Mouse (Mus musculus): ENCODE data around the gene Fga. TPM values are rescaled to one million over a fixed set of nuclear protein-coding genes. Genes with fewer than 3 reads are reported as not detected.

Gene Fga
- polyA plus RNA-seq, 1 experiment from 2014 or later, result 0.08 TPM

GRCm38 (mm10) chr3:83053758-83054157 is 27.9 kb downstream of the Fga start:
- Histone ChIP-seq H3K36me3 (peaks cover 5% of the 10 kb centered on the region), H3K4me1 (peaks cover 9% of the 10 kb centered on the region), H3K27ac (replicated peaks) (no peak overlapping the region), H3K27me3 (no peaks in the 10 kb centered on the region), H3K4me2 (replicated peaks) (no peak overlapping the region), H3K9ac (no peak overlapping the region), H3K4me3 (replicated peaks) (no peak overlapping the region), H3K9me3 (replicated peaks) (no peaks in the 10 kb centered on the region)
- 30% methylated on average over 10 of the region's 10 CpGs for WGBS
- no peak for ATAC-seq (ENCODE audit: insufficient number of reproducible peaks, low FRiP score, low TSS enrichment, low read depth)

GRCm38 (mm10) chr3:83054759-83055158 is 28.9 kb downstream of the Fga start:
- H3K36me3 ChIP-seq, result peaks cover 15% of the 10 kb centered on the region
- no peaks in the 10 kb centered on the region for H3K9me3 ChIP-seq (replicated peaks)
- H3K27me3 ChIP-seq, result no peaks in the 10 kb centered on the region
- no peak overlapping the region for H3K9ac ChIP-seq
- peak; percentile 16; the same call in 1 of the 2 replicates for ATAC-seq (ENCODE audit: insufficient number of reproducible peaks, low FRiP score, low TSS enrichment, low read depth)
- peaks cover 9% of the 10 kb centered on the region for H3K4me1 ChIP-seq
- H3K4me3 ChIP-seq (replicated peaks), result peak overlapping the region; percentile 79
- H3K4me2 ChIP-seq (replicated peaks), result peak overlapping the region; percentile 44
- 36% methylated on average over 13 of the region's 13 CpGs for WGBS
- no peak overlapping the region for H3K27ac ChIP-seq (replicated peaks)

GRCm38 (mm10) chr3:83055281-83056038 is 29.6 kb downstream of the Fga start, which contains the start of gene Plrg1:
Gene Plrg1, plus strand, starts transcription at chr3:83055522.
- H3K9me3 ChIP-seq (replicated peaks), result no peaks in the 10 kb centered on the region
- peaks cover 20% of the 10 kb centered on the region for H3K36me3 ChIP-seq
- H3K4me1 ChIP-seq, result peaks cover 9% of the 10 kb centered on the region
- H3K27me3 ChIP-seq, result no peaks in the 10 kb centered on the region
- peak within 1 kb of the TSS; percentile 73 for H3K4me2 ChIP-seq (replicated peaks)
- ATAC-seq (ENCODE audit: insufficient number of reproducible peaks, low FRiP score, low TSS enrichment, low read depth), result peak; percentile 98
- peak within 1 kb of the TSS; percentile 79 for H3K4me3 ChIP-seq (replicated peaks)
- peak within 1 kb of the TSS; percentile 85 for H3K27ac ChIP-seq (replicated peaks)
- H3K9ac ChIP-seq, result peak within 1 kb of the TSS; percentile 80
- WGBS, result under 1% methylated on average over 61 of the region's 61 CpGs

GRCm38 (mm10) chr3:83057046-83057445 is 31.2 kb downstream of the Fga start:
- H3K9me3 ChIP-seq (replicated peaks), result no peaks in the 10 kb centered on the region
- H3K4me3 ChIP-seq (replicated peaks), result no peak overlapping the region
- H3K27me3 ChIP-seq, result no peaks in the 10 kb centered on the region
- no peak overlapping the region for H3K27ac ChIP-seq (replicated peaks)
- 95% methylated on average over 2 of the region's 2 CpGs for WGBS
- H3K9ac ChIP-seq, result no peak overlapping the region
- no peak for ATAC-seq (ENCODE audit: insufficient number of reproducible peaks, low FRiP score, low TSS enrichment, low read depth)
- peaks cover 36% of the 10 kb centered on the region for H3K36me3 ChIP-seq
- H3K4me1 ChIP-seq, result peaks cover 9% of the 10 kb centered on the region
- no peak overlapping the region for H3K4me2 ChIP-seq (replicated peaks)

GRCm38 (mm10) chr3:83067920-83068319 is 42.0 kb downstream of the Fga start:
- no peaks in the 10 kb centered on the region for H3K27me3 ChIP-seq
- H3K9me3 ChIP-seq (replicated peaks), result no peaks in the 10 kb centered on the region
- H3K4me3 ChIP-seq (replicated peaks), result no peak overlapping the region
- no peak overlapping the region for H3K27ac ChIP-seq (replicated peaks)
- ATAC-seq (ENCODE audit: insufficient number of reproducible peaks, low FRiP score, low TSS enrichment, low read depth), result no peak
- peaks cover 80% of the 10 kb centered on the region for H3K36me3 ChIP-seq
- H3K9ac ChIP-seq, result no peak overlapping the region
- 87% methylated on average over 9 of the region's 9 CpGs for WGBS
- H3K4me1 ChIP-seq, result no peaks in the 10 kb centered on the region
- H3K4me2 ChIP-seq (replicated peaks), result no peak overlapping the region

- no peak for ATAC-seq (ENCODE audit: insufficient number of reproducible peaks, low FRiP score, low TSS enrichment, low read depth)
- no peak overlapping the region for H3K4me2 ChIP-seq (replicated peaks)
- no peaks in the 10 kb centered on the region for H3K27me3 ChIP-seq
- H3K9me3 ChIP-seq (replicated peaks), result no peaks in the 10 kb centered on the region
- no peak overlapping the region for H3K9ac ChIP-seq
- H3K4me1 ChIP-seq, result no peaks in the 10 kb centered on the region
- H3K27ac ChIP-seq (replicated peaks), result no peak overlapping the region
- no peak overlapping the region for H3K4me3 ChIP-seq (replicated peaks)
- 93% methylated on average over 13 of the region's 13 CpGs for WGBS
- peaks cover 82% of the 10 kb centered on the region for H3K36me3 ChIP-seq
These were observed 43.0 kb downstream of the Fga start for GRCm38 (mm10) chr3:83068869-83069268.

GRCm38 (mm10) chr3:83070231-83070630 is 44.4 kb downstream of the Fga start:
- no peak overlapping the region for H3K4me2 ChIP-seq (replicated peaks)
- H3K9ac ChIP-seq, result no peak overlapping the region
- H3K27ac ChIP-seq (replicated peaks), result no peak overlapping the region
- ATAC-seq (ENCODE audit: insufficient number of reproducible peaks, low FRiP score, low TSS enrichment, low read depth), result no peak
- H3K4me1 ChIP-seq, result no peaks in the 10 kb centered on the region
- whole genome bisulfite sequencing, result 88% methylated on average over 4 of the region's 4 CpGs
- H3K36me3 ChIP-seq, result peaks cover 73% of the 10 kb centered on the region
- no peak overlapping the region for H3K4me3 ChIP-seq (replicated peaks)
- no peaks in the 10 kb centered on the region for H3K27me3 ChIP-seq
- H3K9me3 ChIP-seq (replicated peaks), result no peaks in the 10 kb centered on the region

GRCm38 (mm10) chr3:83076563-83076962 is 50.7 kb downstream of the Fga start:
- Histone ChIP-seq H3K27me3 (no peaks in the 10 kb centered on the region), H3K36me3 (peaks cover 18% of the 10 kb centered on the region), H3K27ac (replicated peaks) (no peak overlapping the region), H3K9ac (no peak overlapping the region), H3K4me2 (replicated peaks) (no peak overlapping the region), H3K4me3 (replicated peaks) (no peak overlapping the region), H3K9me3 (replicated peaks) (no peaks in the 10 kb centered on the region), H3K4me1 (peaks cover 6% of the 10 kb centered on the region)
- 28% methylated on average over 3 of the region's 3 CpGs for WGBS
- ATAC-seq (ENCODE audit: insufficient number of reproducible peaks, low FRiP score, low TSS enrichment, low read depth), result no peak

- peak overlapping the region; percentile 57 for H3K4me2 ChIP-seq (replicated peaks)
- H3K36me3 ChIP-seq, result no peaks in the 10 kb centered on the region
- peaks cover 6% of the 10 kb centered on the region for H3K4me1 ChIP-seq
- 0 out of 2 replicates have a peak overlapping the region, but pooled peaks have one; percentile 48 for H3K27ac ChIP-seq (replicated peaks)
- H3K9me3 ChIP-seq (replicated peaks), result no peaks in the 10 kb centered on the region
- H3K9ac ChIP-seq, result no peak overlapping the region
- peak overlapping the region; percentile 36 for H3K4me3 ChIP-seq (replicated peaks)
- no peaks in the 10 kb centered on the region for H3K27me3 ChIP-seq
- ATAC-seq (ENCODE audit: insufficient number of reproducible peaks, low FRiP score, low TSS enrichment, low read depth), result peak; percentile 77
- WGBS, result under 1% methylated on average over 11 of the region's 11 CpGs
These were observed 54.7 kb downstream of the Fga start for GRCm38 (mm10) chr3:83080567-83081055.

Other genes starting within 250 kb of the Fga start
- 2.9 and 3.3 TPM in 2 replicates for gene Rbm46, start 149.6 kb upstream of the Fga start, polyA plus RNA-seq (2015; fragmentation: Nextera tagmentation; extraction: Ambion mirVana)
- 0.68 TPM in 2 replicates for gene Lrat, start 122.1 kb upstream of the Fga start, polyA plus RNA-seq (2015; fragmentation: Nextera tagmentation; extraction: Ambion mirVana)
- not detected in 2 replicates for gene Fgg, start 18.4 kb upstream of the Fga start, polyA plus RNA-seq (2015; fragmentation: Nextera tagmentation; extraction: Ambion mirVana)
- gene Fgb, start 23.8 kb downstream of the Fga start, polyA plus RNA-seq (2015; fragmentation: Nextera tagmentation; extraction: Ambion mirVana), result 0.05 TPM in 1 of 2 replicates, not detected in the other
- 91.1 and 94.3 TPM in 2 replicates for gene Plrg1, start 29.4 kb downstream of the Fga start, polyA plus RNA-seq (2015; fragmentation: Nextera tagmentation; extraction: Ambion mirVana)
- 1.1 and 1.2 TPM in 2 replicates for gene Dchs2, start 101.9 kb downstream of the Fga start, polyA plus RNA-seq (2015; fragmentation: Nextera tagmentation; extraction: Ambion mirVana)

Data from embryonic facial prominence, embryonic 15.5 days (tissue).